Mouse (Mus musculus): ENCODE results near the gene Pde8a. TPM values are rescaled to one million over a fixed set of nuclear protein-coding genes. Genes with fewer than 3 reads are reported as not detected.
A peak's percentile ranks its signal among the peaks of the same experiment; 100 is the strongest.
"Not testable (repeated sequence)": the region's sequence is repeated elsewhere in the genome, so short reads cannot be mapped to it uniquely, and the experiment has no call there.

The Pde8a gene
- polyA plus RNA-seq, 1 experiment from 2014 or later = 2.4 TPM

- H3K4me2 ChIP-seq; H3K9me3 ChIP-seq; H3K4me3 ChIP-seq; H3K36me3 ChIP-seq; H3K27ac ChIP-seq (replicated peaks); ATAC-seq (ENCODE audit: low FRiP score, low read depth); H3K27me3 ChIP-seq; H3K4me1 ChIP-seq (replicated peaks); H3K9ac ChIP-seq: not testable (repeated sequence)
Measured at GRCm38 (mm10) chr7:81186036-81186435, 27.4 kb upstream of the Pde8a start.

GRCm38 (mm10) chr7:81189180-81189579 lies 24.2 kb upstream of the Pde8a start:
- no peaks in the 10 kb centered on the region for H3K36me3 ChIP-seq
- no peaks in the 10 kb centered on the region for H3K27me3 ChIP-seq
- H3K4me2 ChIP-seq = no peak overlapping the region
- H3K9me3 ChIP-seq = no peaks in the 10 kb centered on the region
- no peak overlapping the region for H3K27ac ChIP-seq (replicated peaks)
- no peak overlapping the region for H3K9ac ChIP-seq
- 83% methylated on average over 9 of the region's 9 CpGs for WGBS
- no peak overlapping the region for H3K4me3 ChIP-seq
- no peaks in the 10 kb centered on the region for H3K4me1 ChIP-seq (replicated peaks)
- ATAC-seq (ENCODE audit: low FRiP score, low read depth) = no peak

- Histone ChIP-seq H3K9me3 (no peaks in the 10 kb centered on the region), H3K27me3 (no peaks in the 10 kb centered on the region), H3K36me3 (no peaks in the 10 kb centered on the region), H3K9ac (no peak overlapping the region), H3K27ac (replicated peaks) (no peak overlapping the region), H3K4me3 (no peak overlapping the region), H3K4me2 (no peak overlapping the region), H3K4me1 (replicated peaks) (peaks cover 6% of the 10 kb centered on the region; the same call in 1 of the 2 replicates)
- WGBS = 63% methylated on average over 4 of the region's 4 CpGs
- no peak for ATAC-seq (ENCODE audit: low FRiP score, low read depth)
Measured at GRCm38 (mm10) chr7:81195509-81195908, 17.9 kb upstream of the Pde8a start.

- no peak for ATAC-seq (ENCODE audit: low FRiP score, low read depth)
- Histone ChIP-seq H3K9ac (no peak overlapping the region), H3K4me3 (no peak overlapping the region), H3K27me3 (no peaks in the 10 kb centered on the region), H3K9me3 (no peaks in the 10 kb centered on the region), H3K36me3 (no peaks in the 10 kb centered on the region), H3K4me1 (replicated peaks) (peaks cover 6% of the 10 kb centered on the region; the same call in 1 of the 2 replicates), H3K4me2 (no peak overlapping the region), H3K27ac (replicated peaks) (no peak overlapping the region)
- WGBS = 83% methylated on average over 3 of the region's 3 CpGs
Measured at GRCm38 (mm10) chr7:81196796-81197195, 16.6 kb upstream of the Pde8a start.

GRCm38 (mm10) chr7:81198538-81198937 lies 14.9 kb upstream of the Pde8a start:
- no peak overlapping the region for H3K9ac ChIP-seq
- H3K4me2 ChIP-seq = no peak overlapping the region
- H3K9me3 ChIP-seq = no peaks in the 10 kb centered on the region
- H3K4me3 ChIP-seq = no peak overlapping the region
- H3K4me1 ChIP-seq (replicated peaks) = peaks cover 6% of the 10 kb centered on the region; the same call in 1 of the 2 replicates
- no peaks in the 10 kb centered on the region for H3K36me3 ChIP-seq
- no peaks in the 10 kb centered on the region for H3K27me3 ChIP-seq
- no peak overlapping the region for H3K27ac ChIP-seq (replicated peaks)
- no peak for ATAC-seq (ENCODE audit: low FRiP score, low read depth)
- WGBS = 33% methylated on average over 4 of the region's 4 CpGs

GRCm38 (mm10) chr7:81199109-81199508 lies 14.3 kb upstream of the Pde8a start:
- no peaks in the 10 kb centered on the region for H3K27me3 ChIP-seq
- H3K36me3 ChIP-seq = no peaks in the 10 kb centered on the region
- 76% methylated on average over 5 of the region's 5 CpGs for WGBS
- no peak for ATAC-seq (ENCODE audit: low FRiP score, low read depth)
- no peak overlapping the region for H3K4me3 ChIP-seq
- H3K4me2 ChIP-seq = no peak overlapping the region
- H3K4me1 ChIP-seq (replicated peaks) = peaks cover 6% of the 10 kb centered on the region; the same call in 1 of the 2 replicates
- no peaks in the 10 kb centered on the region for H3K9me3 ChIP-seq
- no peak overlapping the region for H3K9ac ChIP-seq
- H3K27ac ChIP-seq (replicated peaks) = no peak overlapping the region

GRCm38 (mm10) chr7:81199757-81200156 lies 13.6 kb upstream of the Pde8a start:
- Histone ChIP-seq H3K36me3 (no peaks in the 10 kb centered on the region), H3K27ac (replicated peaks) (no peak overlapping the region), H3K4me2 (no peak overlapping the region), H3K9ac (no peak overlapping the region), H3K9me3 (no peaks in the 10 kb centered on the region), H3K27me3 (no peaks in the 10 kb centered on the region), H3K4me3 (no peak overlapping the region), H3K4me1 (replicated peaks) (peaks cover 6% of the 10 kb centered on the region; the same call in 1 of the 2 replicates)
- ATAC-seq (ENCODE audit: low FRiP score, low read depth) = no peak
- 55% methylated on average over 4 of the region's 4 CpGs for WGBS

- ATAC-seq (ENCODE audit: low FRiP score, low read depth) = no peak
Measured at GRCm38 (mm10) chr7:81202389-81202788, 11.0 kb upstream of the Pde8a start.

GRCm38 (mm10) chr7:81203576-81203975 lies 9.8 kb upstream of the Pde8a start:
- not testable (repeated sequence) for H3K36me3 ChIP-seq; H3K9ac ChIP-seq; H3K9me3 ChIP-seq; H3K4me3 ChIP-seq; H3K27me3 ChIP-seq; H3K27ac ChIP-seq (replicated peaks); H3K4me2 ChIP-seq; H3K4me1 ChIP-seq (replicated peaks); ATAC-seq (ENCODE audit: low FRiP score, low read depth)
- WGBS = 92% methylated on average over 10 of the region's 10 CpGs

More at GRCm38 (mm10) chr7:81202389-81202788, 11.0 kb upstream of the Pde8a start:
- Histone ChIP-seq H3K27ac (replicated peaks) (no peak overlapping the region), H3K4me3 (no peak overlapping the region), H3K4me2 (no peak overlapping the region), H3K4me1 (replicated peaks) (peaks cover 6% of the 10 kb centered on the region; the same call in 1 of the 2 replicates), H3K27me3 (no peaks in the 10 kb centered on the region), H3K36me3 (no peaks in the 10 kb centered on the region), H3K9me3 (no peaks in the 10 kb centered on the region), H3K9ac (no peak overlapping the region)
- WGBS = 59% methylated on average over 5 of the region's 5 CpGs

- Histone ChIP-seq H3K4me1 (replicated peaks) (peaks cover 22% of the 10 kb centered on the region), H3K4me2 (no peak overlapping the region), H3K36me3 (no peaks in the 10 kb centered on the region), H3K9me3 (no peaks in the 10 kb centered on the region), H3K4me3 (no peak overlapping the region), H3K27me3 (peaks cover 34% of the 10 kb centered on the region), H3K27ac (replicated peaks) (no peak overlapping the region), H3K9ac (no peak overlapping the region)
- 32% methylated on average over 6 of the region's 6 CpGs for WGBS
- no peak for ATAC-seq (ENCODE audit: low FRiP score, low read depth)
Measured at GRCm38 (mm10) chr7:81208944-81209343, 4.5 kb upstream of the Pde8a start.

GRCm38 (mm10) chr7:81209979-81210685 lies 3.3 kb upstream of the Pde8a start:
- Histone ChIP-seq H3K4me2 (no peak overlapping the region), H3K27ac (replicated peaks) (no peak overlapping the region), H3K27me3 (peaks cover 44% of the 10 kb centered on the region), H3K4me3 (no peak overlapping the region), H3K36me3 (no peaks in the 10 kb centered on the region), H3K9ac (no peak overlapping the region), H3K4me1 (replicated peaks) (peaks cover 25% of the 10 kb centered on the region), H3K9me3 (no peaks in the 10 kb centered on the region)
- WGBS = 56% methylated on average over 12 of the region's 12 CpGs
- ATAC-seq (ENCODE audit: low FRiP score, low read depth) = no peak

GRCm38 (mm10) chr7:81211760-81212159 lies 1.6 kb upstream of the Pde8a start:
- Histone ChIP-seq H3K4me2 (peak overlapping the region; percentile 61), H3K36me3 (no peaks in the 10 kb centered on the region), H3K9ac (no peak overlapping the region), H3K27ac (replicated peaks) (no peak overlapping the region), H3K27me3 (peaks cover 59% of the 10 kb centered on the region), H3K4me3 (no peak overlapping the region), H3K4me1 (replicated peaks) (peaks cover 25% of the 10 kb centered on the region), H3K9me3 (no peaks in the 10 kb centered on the region)
- no peak for ATAC-seq (ENCODE audit: low FRiP score, low read depth)
- WGBS = 1% methylated on average over 8 of the region's 8 CpGs
